Comparison of ENCODE assay signal across 9 mouse cellular contexts in genomic region chr2:3800555-3800878, GRCm38 (mm10).
DNase-seq lines count a peak whose midpoint lies in the region; ATAC-seq lines count a peak whose summit lies in the region.
"Had no signal": no experiment of that assay in that cellular context is flagged by ENCODE, and none has a peak within 500 bp of the region (broad histone marks: within the 10 kb centered on the region; RNA-seq: fewer than 3 reads in every experiment).

No protein-coding gene starts in this region.

- no peaks in the 10 kb centered on the region for H3K9me3 ChIP-seq in heart, embryonic 13.5 days
- H3K9me3 ChIP-seq: hindbrain, embryonic 12.5 days; limb, embryonic 13.5 days had no signal

- H3K27me3 ChIP-seq in heart, embryonic 13.5 days (replicated peaks), result 0 out of 2 replicates have a peak, but pooled peaks cover 3% of the 10 kb centered on the region
- no peaks in the 10 kb centered on the region for H3K27me3 ChIP-seq in splenic B cell, adult 2 months (ENCODE audit: control insufficient read depth, insufficient read depth, low read length, poor library complexity, severe bottlenecking)
- H3K27me3 ChIP-seq: limb, embryonic 13.5 days had no signal

- no peak overlapping the region for H3K4me3 ChIP-seq in heart, embryonic 13.5 days

- H3K9ac ChIP-seq in heart, embryonic 13.5 days, result no peak overlapping the region
- H3K9ac ChIP-seq: hindbrain, embryonic 12.5 days; limb, embryonic 13.5 days had no signal

- WGBS in heart, embryonic 13.5 days, result 43% methylated on average over 5 of the region's 5 CpGs

- no peaks in the 10 kb centered on the region for H3K36me3 ChIP-seq in heart, embryonic 13.5 days
- no peaks in the 10 kb centered on the region for H3K36me3 ChIP-seq in splenic B cell, adult 2 months (ENCODE audit: control insufficient read depth, insufficient read depth, low read length, poor library complexity, severe bottlenecking)
- H3K36me3 ChIP-seq: hindbrain, embryonic 12.5 days; limb, embryonic 13.5 days had no signal

- peaks cover 4% of the 10 kb centered on the region for H3K4me1 ChIP-seq in heart, embryonic 13.5 days
- H3K4me1 ChIP-seq: hindbrain, embryonic 12.5 days; limb, embryonic 13.5 days had no signal

- peak overlapping the region; percentile 68; the same call in 1 of the 2 replicates for H3K4me2 ChIP-seq in heart, embryonic 13.5 days

- H3K27ac ChIP-seq in heart, embryonic 13.5 days (replicated peaks), result no peak overlapping the region
- H3K27ac ChIP-seq: hindbrain, embryonic 12.5 days; limb, embryonic 13.5 days had no signal

- DNase-seq in heart, postnatal 36 days, result no peak
- DNase-seq in 416B (ENCODE audit: low read depth), result peak; percentile 73
- peak; percentile 56 for DNase-seq in T-cell, adult 2 months (ENCODE audit: low spot score)
- DNase-seq in splenic B cell, adult 2 months (ENCODE audit: low read depth, low spot score), result peak; percentile 60
- no peak for DNase-seq in kidney, postnatal 4 days

- intact Hi-C loops in heart, postnatal 36 days (cut with DNase I), result loop anchor here (1.0 kb wide), 2 partner anchors 254 to 451 kb away; no protein-coding TSS in a partner anchor

- no peak for ATAC-seq in heart, embryonic 13.5 days (ENCODE audit: extremely low read depth, insufficient number of reproducible peaks, low FRiP score, low TSS enrichment)
- ATAC-seq in megakaryocyte-erythroid progenitor cell, adult 5-6 weeks (replicated peaks; ENCODE audit: low FRiP score, low TSS enrichment, poor library complexity, severe bottlenecking), result no peak

Comparison
In these comparisons a context has a peak if more than half of its experiments do, and no peak if none do; other contexts are left out.
1. DNase-seq: peak in 416B (single experiment), T-cell, adult 2 months (single experiment) and splenic B cell, adult 2 months (single experiment); none in heart, postnatal 36 days (0 of 2) and kidney, postnatal 4 days (0 of 2).